15 mouse cellular contexts compared by ENCODE assay signal in the genomic region with DNA sequence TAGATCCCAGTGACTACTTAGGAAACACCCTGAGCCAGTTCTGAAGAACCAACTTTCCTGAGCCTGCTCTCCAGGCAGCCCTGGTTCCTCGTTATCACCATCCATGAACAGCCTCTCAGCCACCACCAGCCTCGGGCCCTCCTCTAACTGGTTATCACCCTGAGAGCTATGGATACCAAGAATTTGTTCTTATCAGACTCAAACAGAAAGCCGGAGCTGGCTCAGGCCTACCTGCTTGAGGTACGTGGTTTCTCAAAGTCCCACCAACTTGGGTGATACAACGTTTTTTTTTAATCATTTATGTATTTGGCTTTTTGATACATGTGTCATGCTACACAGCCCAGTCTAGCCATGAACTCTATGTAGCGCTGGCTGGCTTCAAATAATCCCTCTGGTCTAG. TPM values are rescaled to one million over a fixed set of nuclear protein-coding genes. Genes with fewer than 3 reads are reported as not detected.
DNase-seq lines count a peak whose midpoint lies in the region; ATAC-seq and TF ChIP-seq lines count a peak whose summit lies in the region.
"Had no signal": no experiment of that assay in that cellular context is flagged by ENCODE, and none has a peak within 500 bp of the region (broad histone marks: within the 10 kb centered on the region; RNA-seq: fewer than 3 reads in every experiment).

No protein-coding gene starts in this region.

- DNase-seq in MEL (ENCODE audit: low read depth, low spot score): peak; percentile 94
- DNase-seq in c-Kit-positive CD71-negative TER-119-negative erythroid progenitor cells, embryonic 14.5 days (ENCODE audit: low read depth): peak; percentile 24
- DNase-seq in liver, embryonic 13.5 days: peak; percentile 85
- peak; percentile 38 to 47 for DNase-seq in spleen, postnatal 14 days (ENCODE audit: low spot score in 2 of 2)
- no peak for DNase-seq in adrenal gland, adult 18-20 months (ENCODE audit: low spot score in 2 of 2)
- no peak for DNase-seq in embryo, embryonic 10 days (ENCODE audit: low spot score)
- no peak for DNase-seq in embryonic facial prominence, embryonic 10.5 days (ENCODE audit: low spot score)
- DNase-seq: adrenal gland, adult 2 months; cerebellum, adult 11 months; heart, postnatal 10 days; kidney, postnatal 10 days; layer of hippocampus, postnatal 36 days had no signal

- peak; percentile 91 for ATAC-seq in liver, embryonic 13.5 days (ENCODE audit: low read depth)
- ATAC-seq: hindbrain, postnatal 0 days had no signal

- peak; percentile 95 to 97 for TF ChIP-seq EP300 in MEL (IDR thresholded peaks at IDR 0.05; ENCODE audit: low read depth in 1 of 2, low read length in 2 of 2)

- peak overlapping the region; percentile 74 for H3K9ac ChIP-seq in MEL (ENCODE audit: control insufficient read depth, low read depth, low read length, poor library complexity, severe bottlenecking)
- peak overlapping the region; percentile 67 for H3K9ac ChIP-seq in liver, embryonic 13.5 days
- H3K9ac ChIP-seq: limb, embryonic 15.5 days had no signal

- TF ChIP-seq RAD21 in MEL (IDR thresholded peaks at IDR 0.05; ENCODE audit: low read depth, low read length): no peak

- H3K27me3 ChIP-seq in MEL (ENCODE audit: control insufficient read depth in 1 of 2, insufficient read depth in 2 of 2, low read length in 2 of 2): no peaks in the 10 kb centered on the region
- no peaks in the 10 kb centered on the region for H3K27me3 ChIP-seq in liver, embryonic 13.5 days
- H3K27me3 ChIP-seq in embryonic facial prominence, embryonic 10.5 days (replicated peaks; ENCODE audit: low read depth, poor library complexity, severe bottlenecking): no peaks in the 10 kb centered on the region
- H3K27me3 ChIP-seq: limb, embryonic 15.5 days had no signal

- H3K4me3 ChIP-seq in MEL (ENCODE audit: control insufficient read depth in 1 of 2, insufficient read depth in 1 of 2, low read depth in 2 of 2, low read length in 2 of 2): peak overlapping the region; percentile 34 to 39
- H3K4me3 ChIP-seq in liver, embryonic 13.5 days (replicated peaks): peak overlapping the region; percentile 22
- no peak overlapping the region for H3K4me3 ChIP-seq in embryonic facial prominence, embryonic 10.5 days
- H3K4me3 ChIP-seq: limb, embryonic 15.5 days had no signal

- H3K27ac ChIP-seq in MEL (ENCODE audit: control insufficient read depth, low read depth, low read length): peak overlapping the region; percentile 100
- H3K27ac ChIP-seq in liver, embryonic 13.5 days: peak overlapping the region; percentile 97
- H3K27ac ChIP-seq in embryonic facial prominence, embryonic 10.5 days (replicated peaks): no peak overlapping the region
- H3K27ac ChIP-seq: hindbrain, postnatal 0 days; limb, embryonic 15.5 days; macrophage had no signal

- H3K9me3 ChIP-seq in MEL (replicated peaks; ENCODE audit: insufficient read depth, low read length): no peaks in the 10 kb centered on the region
- H3K9me3 ChIP-seq in liver, embryonic 13.5 days (replicated peaks): no peaks in the 10 kb centered on the region
- H3K9me3 ChIP-seq in embryonic facial prominence, embryonic 10.5 days: no peaks in the 10 kb centered on the region
- H3K9me3 ChIP-seq: limb, embryonic 15.5 days had no signal

- 14% methylated on average over 6 of the region's 6 CpGs for WGBS in liver, embryonic 13.5 days (ENCODE audit: insufficient replicate concordance)
- 85% methylated on average over 6 of the region's 6 CpGs for WGBS in embryonic facial prominence, embryonic 10.5 days

- TF ChIP-seq POLR2A in MEL (IDR thresholded peaks at IDR 0.05; ENCODE audit: control insufficient read depth in 1 of 2, insufficient read depth in 1 of 2, low read depth in 1 of 2, low read length in 2 of 2, poor library complexity in 1 of 2): peak in 1 of 2 experiments; percentile 75; a peak in 2 of 4 replicates

- H3K4me1 ChIP-seq in MEL (ENCODE audit: control insufficient read depth in 1 of 2, insufficient read depth in 2 of 2, low read length in 2 of 2): peaks cover 28 to 35% of the 10 kb centered on the region in 2 experiments
- H3K4me1 ChIP-seq in liver, embryonic 13.5 days (replicated peaks): peaks cover 74% of the 10 kb centered on the region
- peaks cover 12% of the 10 kb centered on the region for H3K4me1 ChIP-seq in embryonic facial prominence, embryonic 10.5 days

- peak overlapping the region; percentile 60 for H3K4me2 ChIP-seq in liver, embryonic 13.5 days
- H3K4me2 ChIP-seq: limb, embryonic 15.5 days had no signal

- TF ChIP-seq CTCF in MEL (IDR thresholded peaks at IDR 0.05 in 2 of 3, conservative IDR thresholded peaks at IDR 0.05 in 1 of 3; ENCODE audit: control insufficient read depth in 1 of 3, insufficient read depth in 1 of 3, low read depth in 2 of 3, low read length in 3 of 3, poor library complexity in 1 of 3, severe bottlenecking in 1 of 3): no peak

- H3K79me2 ChIP-seq in MEL (ENCODE audit: control insufficient read depth, insufficient read depth, low read length, poor library complexity): peaks cover 12% of the 10 kb centered on the region

- H3K36me3 ChIP-seq in MEL (ENCODE audit: control insufficient read depth in 1 of 2, insufficient read depth in 2 of 2, low read length in 2 of 2): peaks cover 0 to 45% of the 10 kb centered on the region in 2 experiments; a peak in 2 of 4 replicates
- H3K36me3 ChIP-seq in liver, embryonic 13.5 days: no peaks in the 10 kb centered on the region
- H3K36me3 ChIP-seq in embryonic facial prominence, embryonic 10.5 days (replicated peaks): no peaks in the 10 kb centered on the region
- H3K36me3 ChIP-seq: limb, embryonic 15.5 days had no signal

TF ChIP-seq in MEL, 35 proteins besides CTCF, POLR2A, EP300 and RAD21 (continues in another document):
- TF ChIP-seq ZMIZ1 (IDR thresholded peaks at IDR 0.05; ENCODE audit: low read depth, low read length) (peak; percentile 59; the same call in 1 of the 2 replicates), POLR2AphosphoS5 (IDR thresholded peaks at IDR 0.05; ENCODE audit: borderline replicate concordance, low read depth, low read length) (no peak), MXI1 (IDR thresholded peaks at IDR 0.05; ENCODE audit: low read depth, low read length) (peak; percentile 69), GATA1 (IDR thresholded peaks at IDR 0.05; ENCODE audit: low read depth, low read length) (peak; percentile 97), MYB (IDR thresholded peaks at IDR 0.05; ENCODE audit: low read depth, low read length) (peak; percentile 71), POLR2AphosphoS2 (IDR thresholded peaks at IDR 0.05; ENCODE audit: low read length) (no peak; the same call in 1 of the 2 replicates), MAZ (IDR thresholded peaks at IDR 0.05; ENCODE audit: low read depth, low read length) (no peak; the same call in 1 of the 2 replicates), MEF2A (IDR thresholded peaks at IDR 0.05; ENCODE audit: extremely low read depth, insufficient replicate concordance, low read depth, low read length, poor library complexity, severe bottlenecking) (no peak), CHD1 (IDR thresholded peaks at IDR 0.05; ENCODE audit: low read depth, low read length) (no peak), MAFK (IDR thresholded peaks at IDR 0.05; ENCODE audit: borderline replicate concordance, low read depth, low read length) (no peak), CHD2 (IDR thresholded peaks at IDR 0.05; ENCODE audit: low read length) (no peak; the same call in 1 of the 2 replicates), TBP (IDR thresholded peaks at IDR 0.05; ENCODE audit: low read depth, low read length) (peak; percentile 83), E2F4 (IDR thresholded peaks at IDR 0.05; ENCODE audit: borderline replicate concordance, low read depth, low read length) (no peak), ZKSCAN1 (IDR thresholded peaks at IDR 0.05; ENCODE audit: low read depth, low read length) (peak; percentile 52; the same call in 1 of the 2 replicates), RCOR1 (IDR thresholded peaks at IDR 0.05; ENCODE audit: low read depth, low read length) (peak; percentile 86), KAT2A (conservative IDR thresholded peaks at IDR 0.05; ENCODE audit: low read depth, low read length) (no peak; the same call in 1 of the 2 replicates), ELF1 (IDR thresholded peaks at IDR 0.05; ENCODE audit: low read depth, low read length) (no peak; the same call in 1 of the 2 replicates), TCF12 (IDR thresholded peaks at IDR 0.05; ENCODE audit: low read depth, low read length) (peak; percentile 98), MYC (IDR thresholded peaks at IDR 0.05; ENCODE audit: low read depth, low read length) (peak; percentile 89), SMC3 (IDR thresholded peaks at IDR 0.05; ENCODE audit: low read depth, low read length) (no peak), MAX (IDR thresholded peaks at IDR 0.05; ENCODE audit: low read length) (peak; percentile 77), GABPA (IDR thresholded peaks at IDR 0.05; ENCODE audit: low read depth, low read length) (no peak), ZC3H11A (IDR thresholded peaks at IDR 0.05; ENCODE audit: low read depth, low read length) (no peak)

RNA-seq across cellular contexts. Expression of a gene that starts 4.6 kb away (rescaled TPM):
- 10.4 and 14.8 TPM in 2 replicates for total RNA-seq in MEL (2012; rRNA removed)
- polyA plus RNA-seq in MEL (2012; ENCODE audit: insufficient read depth in 1 of 2, insufficient read length in 2 of 2, low read depth in 1 of 2, low replicate concordance in 2 of 2, missing spikeins in 1 of 2): 10 to 100 TPM in 1 of 2 experiments, not detected in 1; 13.0 TPM
- 15.6 and 16.2 TPM in 2 replicates for polyA plus RNA-seq in liver, embryonic 13.5 days (2015; fragmentation: Nextera tagmentation; extraction: Ambion mirVana)
- total RNA-seq in adrenal gland, adult 18-20 months (2021): 1 to 10 TPM; 7.1 to 7.2 TPM
- polyA plus RNA-seq in embryonic facial prominence, embryonic 10.5 days (2016; fragmentation: Nextera tagmentation; extraction: Ambion mirVana): 7.4 and 7.5 TPM in 2 replicates

RNA-seq across cellular contexts. Expression of a gene that starts 34.8 kb away (rescaled TPM):
- total RNA-seq in MEL (2012; rRNA removed): 20.7 and 24.0 TPM in 2 replicates
- 100 to 1,000 TPM in 1 of 2 experiments, 10 to 100 TPM in 1; 32.0 to 389 TPM for polyA plus RNA-seq in MEL (2012; ENCODE audit: insufficient read depth in 1 of 2, insufficient read length in 2 of 2, low read depth in 1 of 2, low replicate concordance in 2 of 2, missing spikeins in 1 of 2)
- polyA plus RNA-seq in liver, embryonic 13.5 days (2015; fragmentation: Nextera tagmentation; extraction: Ambion mirVana): 15.6 and 15.7 TPM in 2 replicates
- total RNA-seq in adrenal gland, adult 18-20 months (2021): 10 to 100 TPM; 50.4 to 52.5 TPM
- polyA plus RNA-seq in embryonic facial prominence, embryonic 10.5 days (2016; fragmentation: Nextera tagmentation; extraction: Ambion mirVana): 21.0 and 22.1 TPM in 2 replicates

RNA-seq across cellular contexts. Expression of a gene that starts 52.9 kb away (rescaled TPM):
- total RNA-seq in MEL (2012; rRNA removed): 25.7 and 28.6 TPM in 2 replicates
- polyA plus RNA-seq in MEL (2012; ENCODE audit: insufficient read depth in 1 of 2, insufficient read length in 2 of 2, low read depth in 1 of 2, low replicate concordance in 2 of 2, missing spikeins in 1 of 2): 10 to 100 TPM in 1 of 2 experiments, not detected in 1; 26.3 TPM
- polyA plus RNA-seq in liver, embryonic 13.5 days (2015; fragmentation: Nextera tagmentation; extraction: Ambion mirVana): 24.9 and 29.3 TPM in 2 replicates
- 10 to 100 TPM; 46.9 to 53.2 TPM for total RNA-seq in adrenal gland, adult 18-20 months (2021)
- polyA plus RNA-seq in embryonic facial prominence, embryonic 10.5 days (2016; fragmentation: Nextera tagmentation; extraction: Ambion mirVana): 42.8 and 44.9 TPM in 2 replicates

Comparison
In these comparisons a context has a peak if more than half of its experiments do, and no peak if none do; other contexts are left out.
1. DNase-seq: peak in MEL (single experiment), c-Kit-positive CD71-negative TER-119-negative erythroid progenitor cells, embryonic 14.5 days (single experiment), liver, embryonic 13.5 days (single experiment) and spleen, postnatal 14 days (2 of 2); none in adrenal gland, adult 18-20 months (0 of 2), embryo, embryonic 10 days (single experiment) and embryonic facial prominence, embryonic 10.5 days (single experiment).